Mouse (Mus musculus): Measurements from ENCODE around the gene 3110009E18Rik. TPM values are rescaled to one million over a fixed set of nuclear protein-coding genes. Genes with fewer than 3 reads are reported as not detected.

Gene 3110009E18Rik
- total RNA-seq, 4 experiments from 2014 or later, result 2.7 to 7.8 (median 5.1) TPM

Other genes starting within 250 kb of the 3110009E18Rik start
- 10 to 100 TPM in 2 of 4 experiments, 1 to 10 TPM in 2; 9.6 to 12.2 (median 10.4) TPM for gene Tmem177, start 208.0 kb upstream of the 3110009E18Rik start, total RNA-seq (2022)
- gene Cfap221, start 124.0 kb upstream of the 3110009E18Rik start, total RNA-seq (2022), result not detected
- gene Sctr, start 114.3 kb upstream of the 3110009E18Rik start, total RNA-seq (2022), result not detected
- 1 to 10 TPM; 6.3 to 8.5 (median 7.1) TPM for gene Tmem37, start 47.1 kb upstream of the 3110009E18Rik start, total RNA-seq (2022)
- 100 to 1,000 TPM; 239 to 289 (median 263) TPM for gene Dbi, start 109 bp upstream of the 3110009E18Rik start, total RNA-seq (2022)
- 10 to 100 TPM; 25.3 to 29.5 (median 28.3) TPM for gene Steap3, start 151.5 kb downstream of the 3110009E18Rik start, total RNA-seq (2022)
- gene C1ql2, start 219.4 kb downstream of the 3110009E18Rik start, total RNA-seq (2022), result under 1 TPM in 1 of 4 experiments, not detected in 3; 0.14 TPM